Mouse (Mus musculus): ENCODE measurements around the gene Tram2.

The Tram2 gene

GRCm38 (mm10) chr1:21079217-21079773 lies at the start of gene Tram2:
TSS of gene Tram2 (minus strand) at chr1:21079229.
- peak; percentile 92 for DNase-seq (ENCODE audit: low spot score)

GRCm38 (mm10) chr1:21124713-21125336 lies 45.8 kb upstream of the Tram2 start:
- DNase-seq (ENCODE audit: low spot score) = peak; percentile 13

- DNase-seq (ENCODE audit: low spot score) = no peak
These were observed 24.8 kb upstream of the Tram2 start for GRCm38 (mm10) chr1:21103784-21104183.

GRCm38 (mm10) chr1:21101221-21102006 lies 22.4 kb upstream of the Tram2 start:
- peak; percentile 60 for DNase-seq (ENCODE audit: low spot score)

GRCm38 (mm10) chr1:21100726-21101125 lies 21.7 kb upstream of the Tram2 start:
- DNase-seq (ENCODE audit: low spot score) = no peak

GRCm38 (mm10) chr1:21097001-21097989 lies 18.3 kb upstream of the Tram2 start:
- no peak for DNase-seq (ENCODE audit: low spot score)

GRCm38 (mm10) chr1:21094644-21095215 lies 15.7 kb upstream of the Tram2 start:
- DNase-seq (ENCODE audit: low spot score) = no peak

GRCm38 (mm10) chr1:21089661-21090117 lies 10.7 kb upstream of the Tram2 start:
- DNase-seq (ENCODE audit: low spot score) = no peak

- no peak for DNase-seq (ENCODE audit: low spot score)
These were observed 7.3 kb upstream of the Tram2 start for GRCm38 (mm10) chr1:21086291-21086690.

- DNase-seq (ENCODE audit: low spot score) = no peak
These were observed 5.6 kb upstream of the Tram2 start for GRCm38 (mm10) chr1:21084661-21085060.

GRCm38 (mm10) chr1:21080362-21080761 lies 1.3 kb upstream of the Tram2 start:
- DNase-seq (ENCODE audit: low spot score) = peak; percentile 28

GRCm38 (mm10) chr1:21078481-21079214 lies 381 bp downstream of the Tram2 start:
- peak; percentile 37 for DNase-seq (ENCODE audit: low spot score)

GRCm38 (mm10) chr1:21077619-21078018 lies 1.4 kb downstream of the Tram2 start:
- no peak for DNase-seq (ENCODE audit: low spot score)

GRCm38 (mm10) chr1:21077191-21077590 lies 1.8 kb downstream of the Tram2 start:
- DNase-seq (ENCODE audit: low spot score) = no peak

- no peak for DNase-seq (ENCODE audit: low spot score)
These were observed 3.0 kb downstream of the Tram2 start for GRCm38 (mm10) chr1:21075986-21076495.

- DNase-seq (ENCODE audit: low spot score) = peak; percentile 65
These were observed 4.8 kb downstream of the Tram2 start for GRCm38 (mm10) chr1:21074231-21074630.

- no peak for DNase-seq (ENCODE audit: low spot score)
These were observed 6.1 kb downstream of the Tram2 start for GRCm38 (mm10) chr1:21072875-21073444.

GRCm38 (mm10) chr1:21070658-21071057 lies 8.4 kb downstream of the Tram2 start:
- DNase-seq (ENCODE audit: low spot score) = no peak

- no peak for DNase-seq (ENCODE audit: low spot score)
These were observed 9.1 kb downstream of the Tram2 start for GRCm38 (mm10) chr1:21069830-21070522.

- DNase-seq (ENCODE audit: low spot score) = no peak
These were observed 10.5 kb downstream of the Tram2 start for GRCm38 (mm10) chr1:21068491-21068890.

Data from embryo, embryonic 10.5 days (tissue).